Mouse (Mus musculus) adrenal gland, postnatal 36 days (tissue): ENCODE measurements at regions not wholly inside any gene's neighbourhood (a gene's known extent, or its start where the extent isn't known, plus 50 kb on each side); places are given as distances from the start of the nearest gene placed in this dataset.
"Not testable (repeated sequence)": the region's sequence is repeated elsewhere in the genome, so short reads cannot be mapped to it uniquely, and the experiment has no call there.

ENCODE experiments used
- DNase-seq, 2 experiments: peaks; one replicate each; pipeline ENCODE4 v3.0.0; 2021; ENCODE audit warnings: mixed read lengths in 1 of 2

DNA sequence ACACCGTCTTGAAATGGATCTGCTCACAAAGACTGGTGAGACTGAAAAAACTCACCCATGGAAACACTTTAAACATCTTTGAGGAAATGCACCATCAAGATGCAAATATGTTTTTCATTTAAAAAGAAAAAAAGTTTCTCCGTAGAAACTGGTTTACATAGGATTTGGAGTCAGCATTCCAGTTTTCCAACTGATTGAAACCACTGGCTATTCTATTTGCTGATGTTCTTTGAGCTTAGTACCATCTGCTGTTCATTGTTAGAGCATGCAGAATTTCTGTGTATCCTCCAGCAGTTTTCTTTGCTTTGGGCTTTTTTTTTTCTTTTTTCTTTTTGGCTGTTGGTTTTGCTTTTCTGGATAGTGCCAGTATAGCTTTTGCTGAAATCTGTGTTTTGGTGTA, 1948.3 kb downstream of the 9330182O14Rik start:
- DNase-seq: no peak

DNA sequence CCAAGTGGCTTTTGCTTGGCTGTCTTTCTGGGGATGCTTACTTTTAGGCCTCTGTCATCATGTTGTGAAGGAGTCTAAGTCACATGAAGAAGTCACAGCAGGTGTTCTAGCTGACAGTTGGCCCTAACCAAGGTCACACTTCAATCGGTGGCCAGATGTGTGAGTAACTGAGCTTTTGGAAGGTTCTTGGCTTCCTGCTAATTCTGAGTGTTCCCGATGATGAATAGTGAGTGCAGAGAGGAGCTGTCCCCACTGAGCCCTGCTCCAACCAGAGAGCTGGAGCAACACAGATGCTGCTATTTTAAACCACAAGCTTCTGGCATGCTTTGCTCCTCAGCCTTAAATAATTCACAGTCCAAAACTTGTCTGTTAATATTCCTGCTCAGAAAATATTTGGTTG, 1966.6 kb downstream of the 9330182O14Rik start:
- no peak for DNase-seq

DNA sequence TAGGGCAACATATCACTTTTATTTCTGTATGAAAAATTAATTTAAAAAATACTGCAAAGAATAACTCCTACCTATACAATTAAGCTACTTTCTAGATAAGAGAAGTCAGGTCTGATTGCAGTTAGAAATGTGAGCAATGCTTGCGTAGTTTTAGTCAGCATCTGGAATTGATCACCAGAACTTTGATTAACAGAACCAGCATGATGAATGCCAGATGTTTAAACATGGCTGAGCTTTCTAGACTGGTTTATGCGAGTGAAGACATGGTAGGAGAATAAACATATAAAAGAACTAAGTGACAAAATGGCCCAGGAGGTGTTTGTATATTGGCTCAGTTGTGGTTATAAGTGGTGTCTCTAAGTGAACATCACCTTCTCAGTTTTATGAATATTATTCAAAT, 1970.7 kb downstream of the 9330182O14Rik start:
- DNase-seq: no peak

DNA sequence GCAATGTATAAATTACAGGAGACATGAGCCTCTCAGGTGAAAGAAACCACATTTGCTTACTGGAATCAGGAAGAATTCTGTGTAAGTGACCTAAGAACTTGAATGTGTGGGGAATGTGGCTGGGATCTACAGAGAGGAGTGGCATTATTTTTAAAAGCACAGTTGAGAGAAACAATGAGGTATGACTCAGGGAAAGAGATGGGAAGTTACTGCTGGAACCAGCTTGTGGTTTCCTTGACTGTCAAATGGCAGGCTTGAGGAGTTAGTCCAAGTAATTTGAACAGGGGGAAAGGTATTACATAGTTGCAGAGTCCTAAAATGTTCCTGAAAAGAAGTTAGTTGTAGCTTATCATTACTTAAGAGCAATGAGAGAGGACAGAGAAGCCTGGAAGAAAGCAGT, 1972.9 kb downstream of the 9330182O14Rik start:
- DNase-seq: no peak

DNA sequence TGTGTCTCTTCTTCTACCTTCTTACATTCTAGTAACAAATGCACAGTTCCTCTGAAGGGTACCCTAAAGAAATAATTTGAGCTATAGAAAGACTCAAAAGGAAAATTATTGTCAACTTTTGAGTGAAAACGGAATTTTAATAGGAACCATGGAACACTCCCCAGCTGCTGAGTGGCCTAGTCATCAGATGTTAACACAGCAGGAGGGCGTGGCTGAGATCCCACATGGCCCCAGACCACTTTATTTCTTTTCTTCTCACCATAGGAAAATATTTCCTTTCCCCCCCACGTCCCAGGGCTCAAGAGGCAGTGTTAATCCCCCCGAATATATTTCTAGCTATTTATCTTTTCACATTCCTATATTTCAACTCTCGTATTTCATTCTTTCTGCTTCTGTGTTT, 1977.6 kb downstream of the 9330182O14Rik start:
- DNase-seq: no peak

DNA sequence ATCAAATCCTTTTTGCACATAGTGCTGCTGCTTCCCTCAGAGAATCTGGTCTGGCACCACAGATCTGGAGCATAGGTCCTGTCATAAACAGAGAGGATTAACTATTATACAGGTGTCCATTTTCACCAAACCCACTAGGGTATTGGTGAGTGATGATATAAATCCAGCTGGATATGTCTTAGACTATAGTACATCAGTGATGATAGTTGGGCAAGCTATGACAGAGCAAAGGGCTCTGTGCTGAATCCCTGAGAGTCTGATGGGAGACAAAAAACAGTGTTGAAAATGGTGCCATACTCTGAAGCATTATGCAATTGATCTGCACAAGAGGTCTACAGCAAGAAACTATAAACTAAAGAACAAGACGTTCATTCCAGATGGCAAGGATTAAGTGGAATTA, 1993.3 kb downstream of the 9330182O14Rik start:
- no peak for DNase-seq

DNA sequence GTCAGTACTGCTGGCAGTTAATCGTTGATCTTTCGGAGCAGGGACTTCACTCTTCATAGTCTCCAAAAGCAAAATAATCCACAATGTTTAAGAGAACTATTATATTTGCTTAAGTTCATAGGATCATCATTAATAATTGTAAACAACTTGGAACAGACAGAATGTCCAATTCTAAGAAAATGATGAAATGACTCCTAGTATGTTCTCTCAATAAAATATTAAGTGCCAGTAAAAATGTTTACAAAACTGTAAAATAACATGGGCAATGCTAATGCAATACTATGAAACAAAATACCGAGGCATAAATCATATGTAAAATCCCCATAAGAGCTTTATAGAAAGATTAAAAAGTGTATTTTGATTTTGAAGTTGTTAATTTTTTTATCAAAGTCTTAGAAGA, 1994.8 kb downstream of the 9330182O14Rik start:
- DNase-seq: no peak

DNA sequence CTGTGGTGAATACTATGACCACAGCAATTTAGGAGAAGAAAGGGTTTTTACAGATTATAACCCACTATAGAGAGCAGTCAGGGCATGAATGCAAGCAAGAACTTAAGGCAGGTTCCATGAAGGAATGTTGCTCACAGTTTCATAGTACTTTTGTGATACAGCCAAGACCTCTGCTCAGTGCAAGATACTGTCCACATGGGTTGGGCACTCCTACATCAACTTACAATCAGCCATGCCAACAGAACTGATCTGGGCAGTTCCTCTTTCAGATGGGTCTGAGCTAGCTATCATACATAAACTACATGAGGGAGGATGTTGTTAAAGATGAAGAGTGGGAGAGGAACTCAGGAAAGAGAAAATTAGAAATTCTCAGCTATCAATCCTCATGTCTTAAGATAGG, 2032.4 kb downstream of the 9330182O14Rik start:
- DNase-seq: no peak

DNA sequence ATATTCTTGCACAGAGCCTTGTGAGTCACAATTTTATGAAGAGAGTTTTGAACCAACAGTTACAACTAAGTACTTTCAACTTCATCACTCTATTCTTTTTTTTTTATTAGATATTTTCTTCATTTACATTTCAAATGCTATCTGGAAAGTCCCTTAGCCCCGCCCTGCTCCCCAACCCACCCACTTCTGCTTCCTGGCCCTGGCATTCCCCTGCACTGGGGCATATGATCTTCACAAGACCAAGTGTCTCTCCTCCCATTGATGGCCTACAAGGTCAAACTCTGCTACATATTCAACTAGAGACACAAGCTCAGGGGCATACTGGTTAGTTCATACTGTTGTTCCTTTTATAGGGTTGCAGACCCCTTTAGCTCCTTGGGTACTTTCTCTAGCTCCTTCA, 2043.6 kb downstream of the 9330182O14Rik start:
- not testable (repeated sequence) for DNase-seq

DNA sequence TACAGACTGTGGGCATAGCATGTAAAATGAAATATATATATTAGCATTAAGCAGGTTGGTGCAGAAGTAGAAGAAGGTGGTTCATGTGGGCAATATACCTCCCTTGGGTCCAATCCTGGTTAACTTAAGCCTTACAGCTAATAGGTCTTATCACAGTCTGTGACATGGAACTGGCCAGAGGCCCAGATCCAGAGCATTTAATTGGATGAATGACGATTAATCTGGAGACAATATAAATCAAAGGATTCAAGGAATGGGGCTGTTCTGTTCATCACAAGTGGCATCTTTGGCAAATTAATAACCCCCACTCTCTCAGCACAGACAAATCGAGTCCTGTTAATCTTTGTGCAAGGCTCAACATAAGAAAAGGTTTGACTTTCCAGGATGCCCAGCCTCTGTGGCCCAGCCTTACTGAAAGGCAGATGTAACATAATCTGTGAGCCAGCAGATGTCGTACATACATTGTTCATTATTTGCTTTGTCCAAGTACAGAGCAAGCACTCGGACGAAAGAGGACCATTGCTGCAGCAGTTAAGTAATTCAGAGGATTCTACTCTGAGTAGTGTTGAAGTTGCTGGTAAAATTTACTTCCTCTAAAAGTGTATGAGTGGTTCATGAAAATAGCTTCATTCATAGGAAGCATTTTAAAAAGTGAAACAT, 2073.2 kb downstream of the 9330182O14Rik start:
- no peak for DNase-seq

DNA sequence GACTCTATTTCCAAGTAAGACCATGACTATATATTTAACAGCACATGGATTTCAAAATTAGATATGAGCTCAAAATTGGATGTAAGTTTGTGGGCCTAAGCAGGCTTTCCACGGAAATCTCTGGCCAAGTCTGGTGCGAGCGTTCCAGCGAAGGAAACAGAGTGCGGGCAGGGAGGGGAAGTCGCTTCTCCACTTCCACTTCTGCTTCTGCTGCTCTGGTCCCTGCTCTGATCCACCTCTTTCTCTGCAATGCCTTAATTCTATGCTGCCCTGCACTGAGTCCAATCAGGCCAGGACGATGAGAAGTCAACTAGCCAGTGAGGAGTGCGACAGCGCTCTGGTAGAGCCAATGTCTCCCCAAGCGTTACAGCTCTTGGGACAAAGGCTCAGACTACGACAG, 2085.3 kb downstream of the 9330182O14Rik start:
- no peak for DNase-seq

DNA sequence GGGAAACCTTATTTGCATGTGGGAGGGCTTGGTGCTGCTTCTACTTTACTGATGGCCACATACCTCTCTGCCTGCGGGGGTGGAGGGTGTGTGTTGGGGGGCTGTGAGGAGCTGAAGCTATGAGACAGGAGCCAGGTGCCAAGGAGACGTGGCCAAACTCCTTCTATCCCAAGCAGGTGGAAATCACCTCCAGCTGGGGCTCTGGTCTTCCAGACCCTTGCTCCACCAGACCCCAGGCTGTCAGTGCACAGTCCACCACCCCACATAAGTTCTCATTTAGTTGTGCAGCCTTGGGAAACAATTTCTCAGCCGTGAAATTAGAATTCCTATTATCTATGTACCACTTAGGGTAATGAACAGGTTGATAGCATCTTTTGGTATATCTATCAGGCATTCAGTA, 2085.8 kb downstream of the 9330182O14Rik start:
- no peak for DNase-seq

DNA sequence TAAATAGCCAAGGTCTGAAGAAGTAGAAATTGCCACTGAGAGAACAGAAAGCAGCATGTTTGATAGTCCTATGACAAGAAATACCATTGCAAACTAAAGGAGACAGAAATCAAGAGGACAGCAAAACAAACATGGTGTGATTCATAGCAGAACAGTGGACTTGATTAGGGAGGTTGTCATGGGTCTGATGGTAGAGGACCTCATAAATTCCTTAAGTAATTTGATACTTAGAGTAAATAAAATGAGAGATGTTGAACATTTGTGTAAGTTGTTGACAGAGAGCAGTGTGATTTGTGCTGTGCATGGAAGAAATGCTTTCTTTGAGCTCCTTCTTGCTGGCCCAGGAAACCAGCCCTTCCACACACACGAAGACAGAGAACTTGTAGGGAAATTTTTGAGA, 2090.8 kb downstream of the 9330182O14Rik start:
- DNase-seq: no peak

DNA sequence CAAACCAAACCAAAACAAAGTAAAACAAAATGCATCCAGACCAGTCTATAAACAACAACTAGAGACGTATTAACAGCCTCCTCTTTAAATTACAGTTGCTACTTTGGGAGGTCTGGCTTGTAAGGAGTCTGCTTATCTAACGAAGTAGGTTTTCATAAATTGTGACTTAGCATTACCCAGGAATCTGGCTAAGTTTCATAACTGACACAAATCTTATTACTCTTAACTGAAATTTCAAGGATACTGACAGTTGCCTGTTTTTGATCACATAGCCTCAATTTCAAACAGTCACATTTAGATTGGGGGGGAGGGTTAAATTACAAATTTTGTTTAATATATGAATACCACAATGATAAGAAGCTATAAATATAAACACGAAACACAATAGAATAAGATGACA, 2097.5 kb downstream of the 9330182O14Rik start:
- DNase-seq: no peak

DNA sequence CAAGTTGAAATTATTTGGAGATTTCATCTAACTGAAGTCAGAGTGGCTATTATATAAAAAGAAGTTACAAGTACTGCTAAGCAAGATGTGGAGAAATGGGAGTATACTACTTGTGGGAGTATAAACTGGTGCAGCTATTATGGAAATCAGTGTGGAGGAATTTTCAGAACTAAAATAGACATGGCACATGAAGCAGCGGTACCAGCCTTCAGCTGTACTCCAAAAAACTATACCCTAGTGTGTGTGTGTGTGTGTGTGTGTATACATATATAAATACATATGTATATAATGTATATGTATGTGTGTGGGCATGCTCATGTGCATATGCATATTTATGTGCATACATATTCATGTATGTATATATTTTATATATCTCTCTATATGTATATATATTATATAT, 2112.6 kb downstream of the 9330182O14Rik start:
- DNase-seq: no peak

DNA sequence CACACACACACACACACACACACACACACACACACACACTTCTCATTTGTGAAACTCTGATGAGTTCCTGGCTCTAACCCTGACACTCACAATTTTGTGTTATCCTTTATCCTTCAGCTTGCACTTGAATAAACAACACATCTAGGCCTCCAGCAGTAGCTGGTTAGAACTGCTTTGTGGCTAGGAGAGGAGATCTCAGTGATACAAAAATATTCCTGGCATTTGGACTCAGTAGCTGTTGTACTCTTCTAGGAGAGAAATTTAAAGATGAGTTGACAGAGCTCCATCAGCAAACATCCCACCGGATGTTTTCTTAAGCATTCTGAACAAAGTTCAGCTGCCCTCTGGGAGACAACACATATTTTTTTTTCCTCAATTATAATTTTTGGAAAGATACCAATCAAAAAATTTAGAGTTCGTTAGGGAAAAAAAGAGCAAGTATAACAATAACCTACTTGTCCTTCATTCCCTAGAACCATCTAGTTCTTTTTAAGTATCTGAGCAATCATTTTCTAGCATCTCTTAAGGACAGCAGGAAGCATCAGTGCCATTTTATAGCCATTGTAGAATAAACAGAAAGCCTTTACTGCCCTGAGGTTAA, 2118.7 kb downstream of the 9330182O14Rik start:
- no peak for DNase-seq

DNA sequence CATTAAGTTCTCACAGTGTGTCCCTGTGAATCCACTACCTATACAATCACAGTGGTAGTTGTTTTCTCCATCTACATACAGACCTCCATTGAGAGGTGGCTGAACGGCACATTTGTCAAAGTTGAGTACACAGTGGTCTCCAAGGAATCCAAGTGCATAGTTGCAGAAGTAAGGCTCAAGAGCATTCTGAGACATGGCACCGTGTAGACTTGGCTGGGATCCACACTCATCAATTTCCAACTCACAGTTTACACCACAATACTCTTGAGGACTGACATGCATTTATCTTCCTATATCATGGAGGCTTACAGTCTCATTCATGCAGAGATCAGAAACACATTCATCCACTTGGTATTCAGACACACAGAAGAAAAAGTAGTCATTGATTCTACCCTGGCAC, 2122.2 kb downstream of the 9330182O14Rik start:
- DNase-seq: no peak

DNA sequence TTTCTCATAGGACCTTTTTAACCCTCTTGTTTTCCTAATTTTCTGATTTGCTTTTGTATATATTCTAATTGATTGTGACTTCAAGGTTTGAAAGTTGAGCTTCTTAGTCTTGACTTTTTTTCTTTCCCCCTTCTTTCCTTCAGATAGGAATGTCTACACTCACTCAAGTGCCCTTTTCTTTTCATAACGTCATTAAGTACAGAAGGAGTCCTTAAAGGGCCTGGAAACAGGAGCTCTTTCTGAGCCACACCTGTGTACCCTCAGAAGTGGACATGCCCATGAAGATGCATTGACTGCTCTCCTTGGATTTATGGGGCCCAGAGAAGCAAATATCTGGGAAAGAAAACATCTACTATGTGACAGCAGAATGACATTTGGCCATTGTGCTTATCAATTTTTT, 2141.0 kb downstream of the 9330182O14Rik start:
- DNase-seq: no peak

DNA sequence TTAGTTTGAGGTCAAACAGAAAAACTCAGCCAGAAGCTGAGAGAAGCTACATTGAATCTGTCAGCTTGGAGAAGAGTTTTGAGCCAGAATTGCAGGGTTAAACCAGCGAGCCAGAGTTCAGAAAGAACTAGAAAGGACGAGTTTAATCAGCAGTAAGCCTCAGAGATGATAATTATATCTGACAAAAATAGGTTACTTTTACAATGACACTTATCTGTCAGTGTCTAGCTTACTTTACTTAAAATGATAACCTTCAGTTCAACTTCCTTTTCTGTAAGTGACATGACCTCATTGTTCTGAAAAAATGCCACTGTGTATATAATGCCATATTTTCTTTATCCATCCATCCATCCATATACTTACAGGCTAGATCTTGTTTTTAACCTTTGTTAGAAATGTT, 2143.1 kb downstream of the 9330182O14Rik start:
- DNase-seq: no peak

DNA sequence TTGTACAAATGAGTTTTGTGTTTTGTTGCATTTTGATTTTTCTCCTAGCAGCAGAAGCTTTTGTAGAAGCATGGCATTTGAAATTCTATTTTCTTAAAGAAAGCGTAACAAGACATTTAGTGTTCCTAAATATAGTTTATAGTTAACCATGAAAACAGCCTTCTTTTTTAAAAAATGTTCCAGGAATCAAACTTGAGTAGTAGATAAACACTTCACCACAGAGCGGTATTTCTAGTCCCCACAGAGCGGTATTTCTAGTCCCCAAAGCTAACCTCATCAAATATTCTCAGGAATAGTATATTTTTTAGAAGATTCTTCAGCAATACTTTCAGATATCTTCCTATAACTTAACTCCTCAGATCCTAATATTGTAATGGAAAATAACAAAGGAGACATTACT, 2146.6 kb downstream of the 9330182O14Rik start:
- no peak for DNase-seq

DNA sequence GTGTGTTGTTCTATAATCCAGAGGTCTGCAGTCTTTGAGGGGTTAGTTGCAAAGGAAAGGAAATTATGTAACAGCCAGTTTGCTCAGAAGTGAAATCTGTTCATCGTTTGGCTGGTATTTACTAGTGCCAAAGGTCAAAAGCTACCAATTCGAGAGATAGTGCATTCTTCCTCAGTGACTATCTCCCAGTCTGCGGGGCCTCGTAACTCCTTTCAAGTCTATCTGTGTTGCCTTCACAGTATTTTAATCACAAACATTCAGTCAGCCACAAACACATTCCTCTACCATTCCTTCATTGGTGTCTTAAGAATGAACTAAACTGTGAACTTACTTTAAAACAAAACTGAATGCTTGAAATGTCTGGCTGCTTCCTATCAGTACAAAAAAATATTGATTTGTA, 2162.2 kb downstream of the 9330182O14Rik start:
- DNase-seq: no peak

DNA sequence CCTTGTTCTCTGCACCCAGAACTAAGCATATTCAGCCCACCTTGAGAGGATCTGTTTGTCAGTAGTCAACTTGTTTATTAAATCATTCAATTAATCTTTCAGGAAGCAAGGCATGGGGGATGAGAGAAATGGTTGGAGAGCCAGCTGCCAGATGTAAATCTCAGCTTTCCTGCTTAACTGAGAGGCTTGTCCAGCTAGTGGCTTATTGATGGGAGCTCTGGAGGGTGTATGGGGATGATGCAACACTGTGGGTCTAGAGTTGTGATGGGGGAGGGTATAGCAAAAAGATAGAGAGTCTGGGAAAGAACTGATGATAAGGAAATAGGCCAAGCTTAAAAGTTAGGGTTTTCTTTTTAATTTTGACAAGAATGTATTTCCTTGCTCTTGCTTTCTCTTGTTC, 2163.3 kb downstream of the 9330182O14Rik start:
- DNase-seq: no peak

DNA sequence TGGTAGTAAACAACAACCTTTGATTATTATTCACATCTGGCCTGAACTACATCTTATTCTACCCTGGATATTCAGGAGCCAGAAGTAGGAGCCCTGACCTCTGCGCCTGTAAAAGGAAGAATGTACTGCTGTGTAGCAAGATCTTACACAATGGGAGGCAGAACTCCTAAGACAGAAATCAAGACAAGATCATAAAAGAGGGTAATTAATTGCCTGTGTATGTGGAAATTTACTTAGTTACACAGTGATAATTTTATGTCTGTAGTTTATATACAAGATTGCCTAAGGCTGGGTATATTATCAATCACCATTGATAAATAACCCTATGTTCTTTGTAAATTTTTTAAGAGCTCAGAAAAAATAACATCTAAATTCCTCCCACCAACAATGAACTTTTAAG, 2167.8 kb downstream of the 9330182O14Rik start:
- DNase-seq: no peak

DNA sequence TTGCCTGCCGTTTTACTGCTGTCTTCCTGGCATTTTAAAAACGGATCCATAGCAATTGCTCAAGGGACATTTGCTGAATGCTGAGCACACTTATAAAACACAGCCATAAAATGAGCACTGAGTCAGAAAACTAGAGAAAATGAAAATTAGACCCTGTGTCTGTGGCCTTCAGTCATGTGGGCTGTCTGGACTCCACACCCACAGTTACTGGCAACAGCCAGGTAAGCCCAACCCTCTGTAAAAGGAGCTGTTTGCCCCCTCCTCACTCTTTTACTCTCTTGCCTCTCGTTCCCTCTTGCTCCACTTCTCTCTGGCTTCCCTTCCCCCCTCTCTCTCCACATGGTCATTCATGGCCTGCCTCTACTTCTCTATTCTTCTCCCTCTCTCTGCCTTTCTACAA, 2169.9 kb downstream of the 9330182O14Rik start:
- no peak for DNase-seq

DNA sequence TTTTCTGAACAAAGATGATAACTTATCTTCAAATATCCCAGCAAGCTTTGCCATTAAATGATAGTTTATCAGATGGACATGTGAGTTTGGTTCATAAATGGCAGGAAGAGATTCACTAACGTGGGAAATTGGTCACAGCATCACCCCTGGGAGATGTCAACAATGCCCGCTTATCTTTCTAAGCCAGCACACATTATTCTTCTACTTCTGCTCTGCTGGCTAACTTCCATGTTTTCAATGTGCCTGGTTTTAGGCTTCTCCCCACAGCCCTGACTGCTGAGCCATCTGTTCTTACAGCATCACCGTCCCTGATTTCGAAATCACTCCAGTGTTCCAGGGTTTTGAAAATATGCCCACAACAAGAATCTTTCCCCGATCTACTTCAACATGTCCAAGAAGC, 2175.4 kb downstream of the 9330182O14Rik start:
- peak; percentile 2 to 8 for DNase-seq
